Comparison of ENCODE assay signal across 16 mouse cellular contexts in the genomic region with DNA sequence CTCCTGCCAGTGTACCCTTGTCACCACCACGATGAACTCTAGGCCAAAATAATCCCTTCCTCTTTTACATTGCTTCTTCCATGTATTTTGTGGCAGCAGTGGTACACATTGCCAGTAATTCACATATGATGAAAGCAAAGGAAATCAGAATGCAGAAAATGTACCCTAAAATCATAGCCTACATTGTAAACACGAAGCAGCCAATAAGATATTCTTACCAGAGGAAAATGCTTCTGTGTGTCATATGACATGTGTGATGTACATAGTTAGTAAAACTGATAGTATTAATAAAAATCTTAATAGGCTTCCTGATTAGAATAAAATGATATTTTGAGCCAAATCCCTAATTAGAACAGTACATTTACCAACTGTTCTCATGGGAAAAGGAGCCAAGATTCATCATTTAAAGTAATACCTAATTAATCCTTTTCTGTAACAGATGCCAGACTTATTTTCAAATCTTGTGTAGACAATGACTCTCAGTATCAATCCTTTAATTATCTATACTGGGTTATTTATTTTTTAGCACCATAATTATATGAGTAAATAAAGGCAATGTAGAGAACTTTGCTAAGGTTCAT.
A peak's percentile ranks its signal among the peaks of the same experiment; 100 is the strongest.
DNase-seq lines count a peak whose midpoint lies in the region; ATAC-seq and TF ChIP-seq lines count a peak whose summit lies in the region.
"Had no signal": no experiment of that assay in that cellular context is flagged by ENCODE, and none has a peak within 500 bp of the region (broad histone marks: within the 10 kb centered on the region; RNA-seq: fewer than 3 reads in every experiment).

No protein-coding gene starts in this region.

- no peak for TF ChIP-seq POLR2A in brain, embryonic 14.5 days (IDR thresholded peaks at IDR 0.05; ENCODE audit: borderline replicate concordance, extremely low read depth, insufficient read depth, insufficient read length, poor library complexity, severe bottlenecking)

- intact Hi-C loops in left cerebral cortex, postnatal 10 days (cut with DNase I), result no loop called here

- no peak overlapping the region for H3K4me2 ChIP-seq in forebrain, embryonic 14.5 days (ENCODE audit: low read length)
- H3K4me2 ChIP-seq in forebrain, embryonic 12.5 days, result no peak overlapping the region
- H3K4me2 ChIP-seq in forebrain, embryonic 16.5 days (ENCODE audit: low read length), result no peak overlapping the region
- H3K4me2 ChIP-seq: embryonic facial prominence, embryonic 12.5 days had no signal

- DNase-seq in forebrain, embryonic 14.5 days (ENCODE audit: low spot score), result peak; percentile 70
- DNase-seq in forebrain, embryonic 10.5 days (ENCODE audit: extremely low spot score, low spot score), result no peak
- DNase-seq in brain, embryonic 14.5 days (ENCODE audit: low read depth), result peak; percentile 68
- no peak for DNase-seq in left cerebral cortex, postnatal 10 days (ENCODE audit: extremely low spot score in 1 of 2, low spot score in 2 of 2)
- DNase-seq: adrenal gland, adult 2 months; adrenal gland, postnatal 10 days; adrenal gland, postnatal 25 days; cerebellum, adult 11-12 months; cerebellum, adult 2 months; cerebellum, adult 9-10 months; cerebellum, postnatal 10 days; cerebellum, postnatal 25 days had no signal

- H3K4me3 ChIP-seq in forebrain, embryonic 14.5 days (ENCODE audit: low read depth, low read length), result no peak overlapping the region
- no peak overlapping the region for H3K4me3 ChIP-seq in forebrain, embryonic 12.5 days (replicated peaks)
- no peak overlapping the region for H3K4me3 ChIP-seq in forebrain, embryonic 16.5 days (replicated peaks; ENCODE audit: low read length)
- H3K4me3 ChIP-seq in forebrain, embryonic 10.5 days, result no peak overlapping the region
- H3K4me3 ChIP-seq: embryonic facial prominence, embryonic 10.5 days; embryonic facial prominence, embryonic 12.5 days had no signal

- peak; percentile 69; the same call in 1 of the 2 replicates for ATAC-seq in forebrain, embryonic 14.5 days
- ATAC-seq in forebrain, embryonic 12.5 days (ENCODE audit: low FRiP score), result no peak
- ATAC-seq in forebrain, embryonic 16.5 days, result peak; percentile 71

- no peaks in the 10 kb centered on the region for H3K9me3 ChIP-seq in forebrain, embryonic 14.5 days (replicated peaks; ENCODE audit: control insufficient read depth, low read length)
- H3K9me3 ChIP-seq in forebrain, embryonic 12.5 days, result no peaks in the 10 kb centered on the region
- no peaks in the 10 kb centered on the region for H3K9me3 ChIP-seq in forebrain, embryonic 16.5 days (ENCODE audit: control insufficient read depth, low read length)
- no peaks in the 10 kb centered on the region for H3K9me3 ChIP-seq in forebrain, embryonic 10.5 days
- H3K9me3 ChIP-seq: embryonic facial prominence, embryonic 10.5 days; embryonic facial prominence, embryonic 12.5 days had no signal

- no peaks in the 10 kb centered on the region for H3K36me3 ChIP-seq in forebrain, embryonic 14.5 days (ENCODE audit: control insufficient read depth, insufficient read depth, low read length)
- no peaks in the 10 kb centered on the region for H3K36me3 ChIP-seq in forebrain, embryonic 12.5 days (replicated peaks)
- H3K36me3 ChIP-seq in forebrain, embryonic 16.5 days (ENCODE audit: control insufficient read depth, insufficient read depth), result no peaks in the 10 kb centered on the region
- no peaks in the 10 kb centered on the region for H3K36me3 ChIP-seq in forebrain, embryonic 10.5 days (replicated peaks)
- H3K36me3 ChIP-seq: embryonic facial prominence, embryonic 10.5 days; embryonic facial prominence, embryonic 12.5 days had no signal

- no peaks in the 10 kb centered on the region for H3K4me1 ChIP-seq in forebrain, embryonic 14.5 days (ENCODE audit: control insufficient read depth, insufficient read depth, low read length)
- H3K4me1 ChIP-seq in forebrain, embryonic 12.5 days, result no peaks in the 10 kb centered on the region
- 0 out of 2 replicates have a peak, but pooled peaks cover 3% of the 10 kb centered on the region for H3K4me1 ChIP-seq in forebrain, embryonic 16.5 days (replicated peaks; ENCODE audit: control insufficient read depth, insufficient read depth, low read length)
- H3K4me1 ChIP-seq in forebrain, embryonic 10.5 days, result no peaks in the 10 kb centered on the region
- H3K4me1 ChIP-seq: embryonic facial prominence, embryonic 10.5 days; embryonic facial prominence, embryonic 12.5 days had no signal

- no peak overlapping the region for H3K27ac ChIP-seq in forebrain, embryonic 14.5 days (ENCODE audit: low read depth, low read length)
- H3K27ac ChIP-seq in forebrain, embryonic 12.5 days, result no peak overlapping the region
- no peak overlapping the region for H3K27ac ChIP-seq in forebrain, embryonic 16.5 days (ENCODE audit: low read length)
- no peak overlapping the region for H3K27ac ChIP-seq in forebrain, embryonic 10.5 days
- H3K27ac ChIP-seq: embryonic facial prominence, embryonic 10.5 days; embryonic facial prominence, embryonic 12.5 days had no signal

- 69% methylated on average over 2 of the region's 2 CpGs for WGBS in forebrain, embryonic 14.5 days
- WGBS in forebrain, embryonic 12.5 days, result 87% methylated on average over 2 of the region's 2 CpGs
- 51% methylated on average over 2 of the region's 2 CpGs for WGBS in forebrain, embryonic 16.5 days
- WGBS in forebrain, embryonic 10.5 days, result 85% methylated on average over 2 of the region's 2 CpGs

- no peak overlapping the region for H3K9ac ChIP-seq in forebrain, embryonic 14.5 days (ENCODE audit: low read length)
- H3K9ac ChIP-seq in forebrain, embryonic 12.5 days, result no peak overlapping the region
- no peak overlapping the region for H3K9ac ChIP-seq in forebrain, embryonic 16.5 days (replicated peaks; ENCODE audit: low read depth, low read length)
- H3K9ac ChIP-seq: embryonic facial prominence, embryonic 12.5 days had no signal

- TF ChIP-seq CTCF in brain, embryonic 14.5 days (IDR thresholded peaks at IDR 0.05; ENCODE audit: borderline replicate concordance, extremely low read depth, insufficient read depth, insufficient read length), result no peak

- H3K27me3 ChIP-seq in forebrain, embryonic 14.5 days (replicated peaks; ENCODE audit: control insufficient read depth, insufficient read depth, low read length), result no peaks in the 10 kb centered on the region
- H3K27me3 ChIP-seq in forebrain, embryonic 12.5 days, result no peaks in the 10 kb centered on the region
- no peaks in the 10 kb centered on the region for H3K27me3 ChIP-seq in forebrain, embryonic 16.5 days (replicated peaks; ENCODE audit: control insufficient read depth, insufficient read depth, low read length)
- H3K27me3 ChIP-seq in forebrain, embryonic 10.5 days (ENCODE audit: poor library complexity, severe bottlenecking), result no peaks in the 10 kb centered on the region
- H3K27me3 ChIP-seq: embryonic facial prominence, embryonic 12.5 days had no signal

Comparison
In these comparisons a context has a peak if more than half of its experiments do, and no peak if none do; other contexts are left out.
1. DNase-seq: peak in forebrain, embryonic 14.5 days (single experiment) and brain, embryonic 14.5 days (single experiment); none in forebrain, embryonic 10.5 days (single experiment) and left cerebral cortex, postnatal 10 days (0 of 2).